Mouse (Mus musculus) gastrocnemius, adult 2 months (tissue): ENCODE measurements at regions not wholly inside any gene's neighbourhood (a gene's known extent, or its start where the extent isn't known, plus 50 kb on each side); places are given as distances from the start of the nearest gene placed in this dataset.

Experiments used
- DNase-seq: peaks from one replicate; pipeline ENCODE4 v3.0.0; 2022
- H3K27ac ChIP-seq: fragments of 200-600 bp; 2 replicates; pipeline ENCODE4 v1.8.1; 2022; ENCODE audit warnings: mild to moderate bottlenecking
- H3K4me3 ChIP-seq: fragments of 200-600 bp; 2 replicates; pipeline ENCODE4 v1.8.1; 2022; ENCODE audit warnings: mild to moderate bottlenecking, moderate library complexity
- CTCF ChIP-seq: fragments of 200-600 bp; IDR thresholded peaks from 2 replicates; pipeline ENCODE4 v1.8.1; 2022; ENCODE audit warnings: antibody characterized with exemption, mild to moderate bottlenecking, moderate library complexity
- intact Hi-C: fragments of 180-260 bp; cut with DNase I; formaldehyde crosslinking; loops from one replicate; pipeline ENCODE4 v1.15.1; 2025

DNA sequence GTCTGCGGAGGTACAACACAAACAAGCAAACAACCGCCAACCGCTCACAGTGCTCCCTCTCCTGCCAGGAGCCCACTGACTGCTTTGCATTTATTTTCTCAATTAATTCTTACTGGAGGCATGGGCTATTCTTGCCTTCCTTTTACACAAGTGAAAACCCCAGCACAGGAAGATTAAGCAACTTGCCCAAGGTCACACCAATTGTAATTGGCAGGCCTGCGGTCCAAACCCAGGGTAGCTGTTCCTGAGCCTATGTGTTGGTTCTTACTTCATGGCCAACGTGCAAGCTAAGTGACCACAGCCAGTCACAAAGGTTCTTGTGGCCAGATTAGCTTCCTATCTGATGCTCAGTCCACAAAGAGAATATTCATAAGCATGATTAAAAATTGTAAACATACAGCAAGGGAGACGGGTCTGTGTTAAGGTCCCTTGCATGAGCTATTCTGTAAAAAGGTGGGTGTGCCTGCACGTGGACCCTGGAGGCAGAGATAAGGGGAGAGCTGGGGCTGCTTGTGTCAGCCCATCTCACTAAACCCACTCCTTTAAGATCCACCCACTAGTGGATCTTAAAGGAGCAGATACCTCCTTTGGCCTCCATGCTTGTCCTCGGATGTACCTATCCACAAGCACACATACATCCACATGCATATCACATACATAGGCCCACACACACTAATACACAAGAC, 190.2 kb upstream of the Jade1 start:
- intact Hi-C loops: loop anchor here (5.0 kb wide), 1 partner anchor 197 kb away; no protein-coding TSS in a partner anchor
- Histone ChIP-seq H3K27ac (peak overlapping the region; percentile 77), H3K4me3 (no peak overlapping the region)
- DNase-seq: no peak
- no peak for TF ChIP-seq CTCF

DNA sequence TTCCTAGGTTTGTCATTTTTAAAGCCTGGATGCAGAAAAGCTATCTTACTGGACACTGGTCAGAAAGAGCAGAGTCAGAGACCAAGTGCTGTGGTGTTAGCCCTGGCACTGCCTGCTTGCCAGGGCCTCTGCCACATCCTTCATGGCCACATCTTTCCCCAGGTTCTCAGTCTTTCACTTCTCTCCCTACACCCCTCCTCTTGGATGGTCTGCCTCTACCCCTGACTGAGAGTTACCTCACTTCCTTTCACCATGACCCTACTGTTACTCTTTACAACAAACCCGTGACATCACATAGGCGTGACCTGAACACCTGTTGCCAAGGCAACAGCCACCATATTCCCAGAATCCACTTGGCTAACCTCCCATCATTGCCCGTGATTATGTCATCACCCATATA, 191.6 kb upstream of the Jade1 start:
- Histone ChIP-seq H3K27ac (no peak overlapping the region), H3K4me3 (no peak overlapping the region)
- TF ChIP-seq CTCF: no peak
- no peak for DNase-seq
- intact Hi-C loops: no loop called here

DNA sequence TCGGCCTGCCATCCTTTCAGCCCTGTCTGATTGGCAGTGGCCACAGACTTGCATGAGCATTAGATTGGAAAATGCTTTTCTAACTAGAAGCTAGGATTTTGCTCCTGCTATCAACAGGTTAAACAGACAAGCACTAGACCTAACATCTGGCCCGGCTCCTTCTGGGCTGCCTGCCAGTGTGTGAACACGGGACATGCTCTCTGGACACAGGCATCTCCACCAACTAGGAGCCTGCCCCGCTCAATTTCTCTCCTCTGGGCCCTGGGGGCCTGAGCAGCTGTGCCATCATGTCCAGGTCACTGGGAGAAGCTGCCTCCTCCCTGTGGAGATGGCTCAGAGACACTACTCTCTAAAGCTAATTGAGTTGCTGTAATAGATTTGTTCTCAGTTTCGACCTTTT, 195.3 kb upstream of the Jade1 start:
- intact Hi-C loops: no loop called here

DNA sequence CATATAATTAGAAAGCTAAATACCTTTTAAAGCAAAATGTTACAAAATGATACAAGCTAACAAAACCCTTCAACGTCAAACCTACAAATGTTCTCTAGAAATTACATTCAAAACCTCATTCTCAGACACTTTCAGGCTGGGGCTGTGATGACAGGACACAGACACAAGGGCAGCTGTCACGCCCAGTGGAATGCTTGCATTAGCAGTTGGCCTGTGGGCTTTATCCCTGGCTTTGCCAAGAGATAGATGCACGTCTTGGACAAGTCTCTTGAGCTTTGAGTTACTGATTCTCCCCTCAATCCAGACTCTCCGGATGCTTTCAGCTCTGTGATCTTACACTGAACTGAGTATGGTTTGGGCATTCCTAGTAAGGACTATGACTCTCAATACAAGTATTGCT, 196.1 kb upstream of the Jade1 start:
- H3K4me3 ChIP-seq: no peak overlapping the region
- no peak for DNase-seq
- H3K27ac ChIP-seq: no peak overlapping the region
- intact Hi-C loops: no loop called here
- no peak for TF ChIP-seq CTCF

More for the DNA sequence above, 195.3 kb upstream of the Jade1 start:
- TF ChIP-seq CTCF: no peak
- Histone ChIP-seq H3K4me3 (no peak overlapping the region), H3K27ac (peak overlapping the region; percentile 16; the same call in 1 of the 2 replicates)
- peak; percentile 81 for DNase-seq

DNA sequence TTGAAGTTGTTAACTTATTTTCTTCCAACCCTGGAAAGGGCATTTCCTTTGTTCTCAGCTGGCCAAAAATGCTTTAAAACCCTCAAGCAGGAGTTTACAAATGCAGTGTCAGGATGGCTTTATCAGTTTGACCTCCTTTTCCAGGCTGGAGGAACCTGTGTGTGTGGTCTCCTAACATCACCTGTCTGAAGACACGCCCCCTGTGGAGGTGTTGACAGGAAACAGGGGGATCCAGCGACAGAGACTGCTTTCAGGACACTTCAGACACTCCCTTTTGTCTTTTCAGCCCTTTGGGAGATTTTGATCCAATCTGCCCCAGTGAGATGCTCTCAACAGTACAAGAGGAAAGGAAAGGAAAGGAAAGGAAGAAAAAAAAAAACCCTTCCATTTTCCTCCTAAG, 202.5 kb upstream of the Jade1 start:
- intact Hi-C loops: no loop called here
- no peak for TF ChIP-seq CTCF
- H3K27ac ChIP-seq: no peak overlapping the region
- DNase-seq: no peak
- H3K4me3 ChIP-seq: no peak overlapping the region

DNA sequence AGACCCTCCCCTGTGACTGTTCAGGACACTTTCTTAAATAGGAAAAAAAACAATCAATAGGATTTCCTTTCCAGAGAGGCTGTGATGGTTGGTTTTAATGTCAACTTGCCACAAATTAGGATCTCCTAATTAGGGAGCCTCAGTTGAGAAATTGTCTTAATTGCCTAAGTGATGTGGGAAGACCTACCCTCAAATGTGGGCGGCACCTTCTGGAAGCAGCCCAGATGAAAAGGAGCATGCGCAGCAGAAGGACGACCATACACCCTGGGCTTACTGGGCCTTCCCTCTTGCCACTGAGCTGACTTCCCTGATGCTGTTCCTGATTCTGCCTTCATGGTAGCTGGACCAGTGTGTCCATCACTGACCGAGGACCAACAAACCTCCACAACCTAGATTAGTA, 203.7 kb upstream of the Jade1 start:
- intact Hi-C loops: no loop called here
- Histone ChIP-seq H3K27ac (no peak overlapping the region), H3K4me3 (no peak overlapping the region)
- no peak for TF ChIP-seq CTCF
- DNase-seq: no peak

DNA sequence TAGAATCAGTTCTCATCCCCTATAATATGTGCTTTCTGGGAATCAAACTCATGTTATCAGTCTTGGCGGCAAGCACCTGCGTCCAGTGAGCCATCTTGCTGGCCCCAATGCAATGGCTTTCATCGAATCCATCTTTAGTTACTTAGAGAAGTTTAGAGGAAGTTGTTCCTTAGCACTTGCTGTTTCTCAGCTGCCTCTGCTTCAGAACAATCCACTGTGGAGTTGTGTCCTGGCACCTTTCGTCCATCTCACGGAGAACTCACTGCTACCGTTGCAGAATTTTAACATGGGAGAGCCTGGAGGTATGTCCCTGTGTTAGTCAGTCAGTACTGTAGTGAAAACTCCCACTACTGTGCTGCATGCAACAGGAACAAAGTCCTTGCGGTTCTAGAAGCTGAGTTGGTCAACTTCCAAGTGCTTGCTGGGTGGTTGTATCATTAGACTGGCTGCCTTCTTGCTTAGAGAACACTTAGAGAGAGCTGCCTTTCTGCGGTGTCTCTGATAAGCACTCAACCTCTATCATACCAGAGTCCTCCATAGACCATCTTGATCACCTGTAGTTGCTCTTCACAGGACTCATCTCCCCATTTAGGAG, 204.3 kb upstream of the Jade1 start:
- no peak overlapping the region for H3K27ac ChIP-seq
- no peak for DNase-seq
- TF ChIP-seq CTCF: no peak
- no peak overlapping the region for H3K4me3 ChIP-seq
- intact Hi-C loops: no loop called here

DNA sequence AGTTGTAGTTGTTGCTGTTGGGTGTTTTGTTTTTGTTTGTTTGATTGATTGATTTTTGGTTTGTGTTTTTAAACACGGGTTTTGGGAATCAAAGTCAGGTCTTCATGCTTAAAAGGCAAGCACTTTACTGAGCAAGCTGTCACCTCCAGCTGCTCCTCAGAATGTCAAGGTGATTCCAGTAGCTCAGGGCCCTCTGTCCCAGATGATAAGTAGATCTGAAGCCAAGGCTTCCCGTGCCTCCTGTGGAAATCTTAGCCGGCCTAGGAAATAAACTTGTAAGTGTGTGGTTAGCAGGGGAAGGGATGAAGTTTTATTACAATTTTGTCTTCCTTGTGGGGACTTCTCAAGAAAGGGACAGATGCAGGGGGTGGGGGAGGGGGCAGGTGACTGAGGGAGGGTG, 205.2 kb upstream of the Jade1 start:
- no peak for TF ChIP-seq CTCF
- intact Hi-C loops: no loop called here
- no peak overlapping the region for H3K27ac ChIP-seq
- no peak overlapping the region for H3K4me3 ChIP-seq
- no peak for DNase-seq

DNA sequence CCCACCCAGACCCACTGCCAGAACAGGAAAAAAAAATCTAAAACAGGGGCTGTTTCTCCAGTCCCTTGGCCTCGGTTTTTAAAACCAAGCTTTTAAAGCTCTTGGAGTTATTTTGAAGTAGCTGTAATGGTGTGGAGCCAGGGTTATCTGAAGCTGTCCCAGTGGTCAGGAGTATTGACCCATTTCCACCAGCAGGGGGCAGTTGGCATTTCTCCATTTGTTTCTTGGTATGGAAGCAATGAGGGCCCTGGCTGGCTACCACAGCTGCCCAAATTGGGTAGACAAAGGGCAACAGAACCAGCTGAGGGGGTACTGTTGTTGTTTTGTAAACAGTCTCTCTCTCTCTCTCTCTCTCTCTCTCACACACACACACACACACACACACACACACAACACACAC, 206.7 kb upstream of the Jade1 start:
- Histone ChIP-seq H3K27ac (no peak overlapping the region), H3K4me3 (no peak overlapping the region)
- intact Hi-C loops: loop anchor here (5.0 kb wide), 1 partner anchor 244 kb away; no protein-coding TSS in a partner anchor
- peak; percentile 64 for DNase-seq
- peak; percentile 64 for TF ChIP-seq CTCF

DNA sequence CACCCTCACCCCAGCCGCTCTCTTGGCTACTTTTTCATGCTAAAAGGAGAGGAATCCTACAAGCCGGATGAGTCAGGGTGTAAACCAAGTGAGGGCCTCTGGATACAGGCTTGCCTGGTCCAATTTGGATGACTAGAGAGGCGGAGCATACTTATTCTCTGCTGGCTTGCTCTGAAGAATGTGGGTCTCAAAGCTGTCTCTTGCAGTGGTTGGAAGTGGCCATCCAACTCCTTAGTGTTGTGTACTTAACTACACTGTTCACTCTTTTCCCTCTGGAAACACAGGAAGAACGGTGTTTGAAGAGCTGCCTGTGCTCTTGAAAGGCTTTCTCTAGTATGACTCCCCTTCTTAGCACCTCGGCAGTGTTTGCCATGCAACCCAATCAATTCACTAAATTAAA, 208.7 kb upstream of the Jade1 start:
- Histone ChIP-seq H3K4me3 (no peak overlapping the region), H3K27ac (no peak overlapping the region)
- intact Hi-C loops: loop anchor here (5.0 kb wide), 1 partner anchor 245 kb away; no protein-coding TSS in a partner anchor
- no peak for TF ChIP-seq CTCF
- DNase-seq: no peak

DNA sequence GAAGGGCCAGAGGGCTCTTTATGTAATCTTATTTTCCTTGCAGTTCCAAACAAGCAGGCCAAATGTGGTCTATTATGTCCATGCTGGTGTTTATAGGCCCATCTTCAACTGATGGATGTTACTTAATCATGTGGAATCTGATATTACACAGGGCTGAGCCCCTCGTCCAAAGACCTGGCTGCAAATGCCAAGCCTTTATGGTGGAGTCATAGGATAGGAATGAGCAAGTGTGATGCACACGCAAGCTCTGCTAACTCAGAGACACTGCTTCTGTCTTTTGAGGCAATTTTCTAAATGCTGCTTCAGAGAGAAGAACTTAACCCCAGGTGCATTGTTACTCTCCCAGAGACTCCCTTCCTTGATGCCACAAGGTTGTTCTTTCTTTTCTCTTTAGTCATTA, 212.1 kb upstream of the Jade1 start:
- Histone ChIP-seq H3K4me3 (no peak overlapping the region), H3K27ac (no peak overlapping the region)
- DNase-seq: no peak
- intact Hi-C loops: no loop called here
- TF ChIP-seq CTCF: no peak

DNA sequence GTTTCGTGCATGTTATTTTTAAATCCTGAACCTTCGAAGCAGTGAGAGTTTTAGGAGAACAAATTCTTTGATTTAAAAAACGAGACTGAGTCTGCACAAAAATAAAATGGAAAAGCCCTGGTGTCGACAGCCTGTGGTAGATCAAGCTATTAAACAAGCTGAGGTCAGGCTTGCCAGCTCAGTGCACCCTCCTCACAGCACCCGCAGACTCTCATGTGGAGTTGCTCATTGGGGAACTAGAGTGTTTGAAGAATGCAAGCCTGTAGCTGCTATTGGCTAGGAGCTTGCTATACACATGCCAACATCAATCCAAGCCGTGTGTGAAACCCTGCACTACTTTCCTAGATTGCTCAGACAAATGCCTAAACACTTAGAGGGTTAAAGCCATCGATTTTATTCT, 223.1 kb upstream of the Jade1 start:
- Histone ChIP-seq H3K27ac (no peak overlapping the region), H3K4me3 (no peak overlapping the region)
- no peak for DNase-seq
- intact Hi-C loops: no loop called here
- no peak for TF ChIP-seq CTCF

DNA sequence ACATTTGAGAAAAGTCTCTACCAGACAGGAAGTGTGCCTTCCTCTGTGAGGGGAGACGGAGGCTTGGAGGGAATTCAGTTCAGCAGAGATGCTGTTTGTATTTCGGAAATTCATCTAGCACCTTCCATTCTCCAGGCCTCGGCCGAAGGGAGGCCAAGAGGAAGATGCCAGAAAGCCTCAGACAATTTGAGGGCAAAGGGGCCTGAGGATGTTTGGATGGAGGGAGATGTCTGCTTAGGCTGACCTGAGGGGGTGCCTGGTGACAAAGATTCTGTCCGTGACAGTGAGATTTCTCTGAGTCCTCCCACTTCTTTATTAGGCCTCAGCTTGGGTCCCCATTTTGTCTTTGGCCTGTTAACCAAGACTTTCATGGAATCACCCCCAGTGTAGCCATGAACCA, 225.2 kb upstream of the Jade1 start:
- DNase-seq: no peak
- TF ChIP-seq CTCF: no peak
- Histone ChIP-seq H3K27ac (no peak overlapping the region), H3K4me3 (no peak overlapping the region)
- intact Hi-C loops: no loop called here

DNA sequence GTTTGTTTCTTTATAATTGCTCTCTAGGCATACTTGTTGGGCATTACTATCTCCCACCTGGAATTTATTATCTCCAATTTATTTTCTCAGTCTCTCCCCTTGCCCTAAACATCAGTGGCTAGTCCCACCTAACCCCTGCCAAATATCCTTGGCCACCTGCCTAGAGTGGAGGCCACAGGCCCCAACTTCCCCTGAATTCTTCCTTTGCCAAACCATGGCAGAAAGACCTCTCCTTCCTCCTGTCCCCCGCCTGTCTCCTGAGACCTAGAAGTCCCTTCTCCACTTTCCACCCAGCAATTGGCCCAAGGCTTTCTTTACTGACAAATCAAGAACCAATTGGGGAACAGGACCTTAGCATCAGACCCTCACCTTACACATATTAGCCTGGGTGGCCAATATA, 226.7 kb upstream of the Jade1 start:
- no peak for TF ChIP-seq CTCF
- no peak for DNase-seq
- Histone ChIP-seq H3K4me3 (no peak overlapping the region), H3K27ac (no peak overlapping the region)
- intact Hi-C loops: no loop called here
